Mouse (Mus musculus) spleen, postnatal 14 days (tissue): ENCODE measurements around the gene Tnfsf15.

Experiments used
- DNase-seq, 2 experiments: peaks; one replicate each; pipeline ENCODE4 v3.0.0; 2021 to 2022; ENCODE audit warnings: low spot score in 2 of 2

Gene Tnfsf15

DNA sequence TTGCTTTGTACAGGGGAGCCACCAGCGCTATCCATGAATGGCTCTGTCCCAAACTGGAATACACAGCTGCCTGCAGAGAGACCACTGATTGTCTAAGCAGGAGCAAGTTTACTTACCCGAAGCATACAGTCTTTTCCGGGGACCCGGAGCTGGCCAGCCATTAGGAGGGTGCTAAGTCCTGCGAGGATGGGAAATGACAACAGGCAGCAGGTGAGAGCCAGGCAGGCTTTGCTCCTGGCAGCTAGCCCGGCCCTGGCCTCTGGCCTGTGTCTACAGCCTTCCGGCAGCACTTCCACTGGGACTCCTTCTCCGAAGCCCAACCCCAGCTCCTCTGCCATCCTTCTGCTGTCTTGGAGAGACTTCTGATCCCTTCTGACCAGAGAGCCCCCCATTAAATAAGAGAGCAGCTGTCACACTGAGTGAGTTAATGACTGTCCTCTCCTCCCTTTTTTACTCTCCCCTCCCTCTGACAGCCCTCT, at the start of gene Tnfsf15:
Gene Tnfsf15, minus strand, starts transcription at position 421 of the 479 bp plus-strand sequence.
- DNase-seq: no peak

DNA sequence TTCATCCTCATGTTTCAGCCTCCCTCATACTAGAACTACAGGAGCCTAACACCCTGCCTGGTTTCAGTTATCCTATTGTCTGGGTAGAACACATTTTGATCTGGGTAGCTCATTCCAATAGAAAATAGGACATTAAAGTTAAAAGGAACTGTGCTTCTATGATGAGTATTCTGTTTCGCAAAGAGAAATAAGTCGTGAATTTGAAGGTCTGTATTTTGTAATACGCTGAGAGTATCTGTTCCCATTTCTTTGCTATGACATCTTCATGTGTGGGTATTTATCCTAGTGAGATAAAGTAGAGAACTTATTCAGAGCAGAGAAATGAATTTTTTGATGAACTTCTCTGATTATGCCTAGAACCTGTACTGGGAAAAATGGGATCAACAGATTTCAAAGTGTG, 47.4 kb upstream of the Tnfsf15 start:
- no peak for DNase-seq

DNA sequence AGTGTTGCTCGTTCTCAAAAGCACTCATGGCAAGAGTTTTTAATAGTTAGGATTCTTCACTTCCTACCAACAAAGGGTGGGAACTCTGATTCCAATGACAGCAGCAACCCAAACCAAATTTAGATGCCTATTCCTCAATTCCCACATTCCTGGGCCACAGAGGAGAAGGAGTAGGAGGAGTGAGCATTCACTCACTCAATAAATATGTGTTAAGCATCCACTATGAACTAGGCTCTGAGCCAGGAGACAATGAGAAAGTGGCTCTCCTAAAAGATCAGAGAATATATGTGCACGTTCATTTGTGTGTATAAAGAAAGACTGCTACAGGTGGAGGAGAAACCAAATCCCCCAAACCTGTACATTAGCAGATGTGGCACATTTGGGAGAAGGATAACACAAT, 40.6 kb upstream of the Tnfsf15 start:
- no peak for DNase-seq

DNA sequence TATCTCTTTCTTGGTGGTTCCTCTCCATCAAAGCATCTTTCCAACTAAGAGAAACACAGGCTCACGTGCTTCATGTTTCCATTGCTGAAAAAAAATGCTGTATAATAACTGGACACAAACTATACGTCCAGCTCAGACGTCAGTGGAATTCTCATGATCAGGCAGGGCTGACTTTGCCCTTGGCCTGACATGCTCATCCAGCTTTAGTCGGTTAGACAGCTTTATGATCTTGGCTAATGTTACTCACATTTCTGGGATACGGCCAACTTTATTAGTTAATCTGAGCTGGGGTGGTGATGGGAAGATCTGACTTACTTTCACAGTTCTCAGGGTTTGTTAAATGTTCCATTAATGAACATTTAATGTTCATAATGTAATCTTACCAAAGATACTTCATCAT, 38.9 kb upstream of the Tnfsf15 start:
- DNase-seq: no peak

DNA sequence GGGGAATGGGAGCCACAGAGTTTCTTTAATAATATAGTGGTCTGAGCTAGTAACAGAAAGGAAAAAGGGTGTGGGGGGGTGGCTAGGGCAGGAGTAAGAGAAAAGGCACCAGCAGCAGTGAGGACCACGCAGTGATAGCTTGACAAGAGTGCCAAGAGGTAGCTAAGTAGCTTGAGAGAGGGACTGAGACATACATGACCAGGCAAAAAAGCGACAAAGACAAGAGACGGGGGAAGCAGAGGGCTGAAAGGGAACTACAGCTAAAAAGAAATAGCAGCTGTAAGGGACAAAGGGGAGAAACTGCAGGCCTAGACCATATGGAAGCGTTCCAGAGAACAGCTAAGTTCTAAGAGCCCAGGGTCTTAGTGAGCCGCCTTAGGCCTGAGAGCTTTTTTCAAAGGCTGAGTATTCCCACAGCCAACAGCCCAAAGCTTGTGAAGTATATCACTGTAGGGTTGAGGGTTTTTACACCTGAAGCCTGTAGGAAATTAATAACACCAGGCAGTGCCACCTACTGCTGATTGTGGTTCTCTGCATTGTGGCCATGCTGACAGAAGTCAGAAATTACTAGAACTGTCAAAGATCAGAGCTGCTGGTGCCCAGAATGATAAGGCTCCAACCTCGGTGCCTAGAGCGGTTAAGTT, 38.2 kb upstream of the Tnfsf15 start:
- DNase-seq: no peak

DNA sequence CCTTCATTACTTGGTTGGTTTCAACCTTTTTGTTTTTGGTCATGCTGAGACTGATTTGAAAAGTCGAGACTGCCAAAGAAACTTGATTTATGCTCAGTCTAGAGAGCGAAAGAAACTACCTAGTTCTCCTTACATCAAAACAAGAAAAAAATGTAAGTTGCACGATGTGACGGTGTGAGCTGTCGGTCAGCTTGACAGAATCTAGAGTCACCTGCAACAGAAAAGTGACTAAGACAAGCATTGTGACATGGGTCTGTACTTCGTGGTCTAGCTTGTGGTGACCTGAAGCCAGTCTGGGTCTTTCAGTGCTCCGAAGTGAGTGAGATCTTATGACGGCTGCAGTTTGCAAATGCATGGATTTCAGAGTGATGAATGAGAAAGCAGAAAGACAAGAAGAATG, 32.3 kb upstream of the Tnfsf15 start:
- no peak for DNase-seq

DNA sequence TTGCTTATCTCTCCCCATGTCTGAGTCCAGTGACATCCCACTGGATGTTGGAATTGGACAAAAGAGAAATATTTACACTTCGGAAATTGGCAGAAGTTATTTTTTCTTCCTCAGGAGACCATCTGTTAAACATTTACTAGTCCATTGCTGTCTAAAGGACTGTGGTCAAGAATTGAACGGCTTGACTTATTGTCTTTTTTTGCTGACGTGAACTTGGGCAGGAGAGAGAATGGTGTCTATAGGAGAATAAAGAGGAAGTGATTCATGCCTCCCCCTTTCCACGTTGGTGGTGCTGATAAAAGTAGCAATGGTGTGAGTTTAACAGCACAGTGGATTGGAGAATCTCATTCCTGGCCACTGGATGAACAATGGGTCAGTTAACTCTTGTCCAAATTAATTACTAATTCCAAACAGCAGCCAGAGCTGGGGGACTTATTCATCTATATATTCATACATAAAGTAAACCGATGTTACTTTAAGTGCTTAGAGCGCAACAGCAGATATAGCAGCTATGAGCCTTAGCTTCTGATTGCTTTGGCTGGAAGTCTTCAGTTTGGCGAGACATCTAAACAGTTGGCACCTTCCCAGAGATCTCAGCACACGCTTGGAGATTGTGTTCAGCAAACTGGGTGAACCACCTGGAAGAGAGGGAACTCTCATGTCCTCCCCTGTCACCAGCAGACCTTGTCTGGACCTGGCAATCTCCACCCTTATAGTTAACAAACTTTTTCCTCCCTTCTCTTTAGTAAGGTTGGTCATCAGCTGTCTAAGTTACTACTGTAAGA, 28.6 kb upstream of the Tnfsf15 start:
- DNase-seq: no peak

DNA sequence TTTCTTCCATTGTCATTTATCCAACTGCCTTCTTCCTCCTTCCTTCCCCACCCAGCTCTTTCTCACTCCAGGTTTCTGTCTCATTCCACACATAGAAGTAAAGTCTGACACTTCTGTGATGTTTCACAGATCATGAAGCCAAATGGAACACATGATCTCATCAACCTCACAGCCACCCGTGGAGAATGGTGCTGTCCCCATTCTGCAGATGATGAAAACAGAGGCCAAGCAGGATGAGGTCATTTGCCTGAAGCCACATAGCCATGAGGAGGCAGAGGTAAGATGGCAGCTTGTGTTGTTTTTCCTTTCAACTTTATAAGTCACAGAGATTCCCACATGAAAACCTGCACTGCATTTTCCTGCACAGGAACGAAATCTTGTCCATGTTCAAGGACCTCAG, 27.6 kb upstream of the Tnfsf15 start:
- no peak for DNase-seq

DNA sequence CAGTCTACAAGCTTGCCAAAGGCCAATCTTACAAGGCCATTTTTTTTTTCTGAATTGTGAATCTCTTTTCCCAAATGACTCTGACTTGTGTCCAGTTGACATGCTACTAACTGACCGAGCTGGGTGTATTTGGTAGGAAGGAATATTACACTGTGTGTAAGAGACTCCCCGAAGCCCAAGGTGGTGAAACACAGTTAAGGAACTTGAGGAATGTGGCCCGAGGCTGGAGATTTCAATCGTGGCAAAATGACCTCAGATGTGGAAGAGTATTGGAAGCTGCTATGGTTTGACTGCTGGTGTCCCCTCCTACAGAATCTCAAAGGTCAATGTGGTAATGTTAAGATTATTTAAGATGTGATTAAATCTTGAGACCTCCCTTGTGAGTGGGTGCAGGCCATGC, 26.4 kb upstream of the Tnfsf15 start:
- no peak for DNase-seq

DNA sequence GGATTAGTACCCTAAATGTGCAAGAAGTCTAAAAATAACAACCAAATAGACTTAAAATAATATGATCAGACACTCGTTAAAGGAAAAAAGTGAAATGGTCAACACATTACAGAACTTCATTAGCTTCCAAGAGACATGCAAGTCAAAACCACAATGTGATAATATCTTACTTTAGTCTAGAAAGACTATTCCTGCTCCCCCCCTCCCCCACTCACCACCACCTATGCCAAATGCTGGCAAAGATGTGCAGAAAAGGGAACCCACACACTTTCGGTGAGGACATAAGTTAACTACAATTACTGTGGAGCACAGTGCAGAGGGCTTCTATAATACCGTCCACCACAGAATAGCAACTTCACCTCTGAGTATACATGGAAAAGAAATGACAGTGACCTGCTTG, 24.2 kb upstream of the Tnfsf15 start:
- DNase-seq: no peak

DNA sequence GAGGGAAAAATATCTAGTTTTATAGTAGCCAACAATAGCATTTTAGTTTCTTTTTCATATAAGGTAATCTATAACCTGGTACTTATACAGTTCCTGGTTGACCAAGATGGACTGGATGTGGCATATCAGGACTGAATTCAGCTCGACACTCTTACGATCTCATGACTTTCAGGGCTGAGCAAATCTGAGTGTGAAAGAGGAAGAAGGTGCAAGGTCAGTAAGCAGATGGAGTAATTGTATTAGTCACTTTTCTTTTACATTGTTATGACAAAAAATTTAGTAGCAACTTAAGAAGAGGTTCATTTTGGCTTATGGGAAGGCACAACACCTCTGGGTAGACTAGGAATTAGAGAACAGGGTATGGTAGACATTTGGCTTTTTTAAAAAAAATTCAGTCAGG, 20.1 kb upstream of the Tnfsf15 start:
- DNase-seq: no peak

DNA sequence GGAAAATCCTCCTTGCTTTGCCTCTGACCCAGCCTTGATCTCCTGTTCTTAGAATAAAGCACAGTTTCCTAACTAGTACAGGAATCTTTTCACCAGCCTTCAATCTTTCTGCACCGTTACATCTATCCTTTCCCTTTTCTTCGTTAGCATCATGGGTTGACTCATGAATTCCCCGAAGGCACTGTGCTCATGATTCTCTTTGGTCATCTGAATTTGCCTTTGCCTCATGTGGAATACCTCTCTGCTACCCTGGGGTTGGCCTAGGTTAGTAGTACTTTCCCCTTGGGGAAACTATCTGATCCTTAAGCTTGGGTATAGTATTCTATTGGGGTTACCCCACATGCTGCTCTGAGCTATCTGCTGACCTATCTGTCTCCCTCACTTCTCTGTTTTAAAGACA, 15.0 kb upstream of the Tnfsf15 start:
- DNase-seq: no peak

DNA sequence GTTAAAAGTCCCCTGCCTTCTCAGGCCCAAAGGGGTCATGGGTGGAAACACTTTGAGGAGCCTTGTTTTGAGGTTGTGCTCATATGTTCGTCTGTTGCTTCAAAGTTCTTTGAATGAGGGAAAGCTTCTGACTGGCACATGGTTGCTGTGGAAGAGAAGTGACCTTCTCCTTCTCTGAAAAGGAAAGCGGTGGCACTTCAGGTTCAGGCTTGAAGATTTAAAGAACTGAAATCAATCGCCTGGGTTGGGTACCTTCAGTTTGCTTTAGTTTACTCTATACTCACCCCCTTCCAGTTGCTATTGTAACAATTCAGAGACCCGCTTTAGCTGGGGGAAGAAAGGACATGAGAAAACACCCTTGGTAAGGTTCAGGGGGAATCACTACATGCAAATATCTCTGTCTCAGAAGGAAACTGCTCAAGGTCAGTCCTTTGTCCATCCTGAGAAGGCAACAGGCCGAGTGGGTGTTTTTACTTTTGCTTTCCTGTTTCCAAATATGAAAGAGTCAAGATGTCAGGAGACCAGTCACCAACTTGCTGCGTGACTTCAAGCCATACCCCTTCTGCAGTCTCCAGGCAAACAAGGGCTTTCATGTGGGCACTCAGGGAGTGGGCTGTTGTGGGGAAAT, 12.7 kb upstream of the Tnfsf15 start:
- DNase-seq: no peak

DNA sequence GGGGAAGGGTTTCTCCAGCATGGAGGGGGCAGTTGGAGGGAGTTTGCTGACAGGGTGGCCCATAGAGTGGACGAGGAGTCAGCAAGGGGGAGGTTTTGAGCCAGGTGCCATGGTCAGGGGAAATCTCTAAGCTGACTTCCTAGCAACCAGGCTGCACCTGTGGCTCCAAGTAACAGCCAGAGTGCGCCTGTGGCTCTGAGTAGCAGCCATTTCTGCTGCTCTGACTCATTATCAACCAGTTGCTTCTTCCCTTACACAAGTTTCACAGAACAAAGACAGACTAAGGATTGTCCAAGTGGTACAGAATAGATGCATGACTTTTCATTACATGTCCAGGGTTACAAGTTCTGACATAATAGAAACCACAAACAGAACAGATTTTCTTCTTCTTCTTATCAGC, 11.2 kb upstream of the Tnfsf15 start:
- DNase-seq: no peak

DNA sequence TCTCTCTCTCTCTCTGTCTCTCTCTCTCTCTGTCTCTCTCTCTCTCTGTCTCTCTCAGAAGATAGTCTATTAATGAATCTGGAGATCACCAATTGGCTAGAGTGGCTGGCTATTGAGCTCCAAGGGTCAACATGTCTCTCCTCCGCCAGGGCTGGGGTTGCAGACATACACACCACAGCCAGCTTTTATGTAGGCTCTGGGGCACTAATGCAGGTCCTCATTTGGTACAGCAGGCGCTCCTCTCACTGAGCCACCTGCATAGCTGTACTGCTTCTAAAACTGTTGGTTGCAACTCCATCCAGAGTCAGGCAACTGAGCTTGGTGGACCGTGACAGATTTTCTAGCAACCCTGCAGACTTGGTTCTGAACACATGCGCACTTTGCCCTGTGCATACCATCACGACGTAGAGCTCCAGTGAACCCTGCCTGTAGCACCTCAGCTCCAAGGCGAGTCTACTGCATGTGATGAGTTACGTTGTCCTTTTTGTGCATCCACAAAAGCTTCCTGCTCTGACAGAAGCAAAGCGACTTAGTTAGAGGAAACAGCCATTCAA, 9.6 kb upstream of the Tnfsf15 start:
- DNase-seq: no peak

DNA sequence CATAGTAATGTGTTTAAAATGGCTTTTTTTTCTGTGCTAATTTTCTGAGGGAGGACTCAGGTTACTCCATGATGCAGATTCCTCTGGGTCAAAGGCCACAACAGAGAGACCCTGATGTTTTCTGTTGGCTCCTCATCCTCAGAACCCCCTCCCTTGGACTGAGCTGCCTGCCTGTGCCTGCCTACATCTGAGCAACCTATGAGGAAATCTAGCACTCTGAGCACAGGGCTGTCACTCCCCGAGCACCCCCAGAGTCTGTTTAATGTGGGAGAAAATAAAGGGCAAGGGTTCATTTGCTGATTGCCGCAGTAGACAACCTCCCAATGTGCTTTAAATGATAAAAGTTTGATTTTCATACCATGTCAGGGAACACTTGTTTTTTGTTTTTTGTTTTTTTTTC, 8.9 kb upstream of the Tnfsf15 start:
- DNase-seq: no peak

DNA sequence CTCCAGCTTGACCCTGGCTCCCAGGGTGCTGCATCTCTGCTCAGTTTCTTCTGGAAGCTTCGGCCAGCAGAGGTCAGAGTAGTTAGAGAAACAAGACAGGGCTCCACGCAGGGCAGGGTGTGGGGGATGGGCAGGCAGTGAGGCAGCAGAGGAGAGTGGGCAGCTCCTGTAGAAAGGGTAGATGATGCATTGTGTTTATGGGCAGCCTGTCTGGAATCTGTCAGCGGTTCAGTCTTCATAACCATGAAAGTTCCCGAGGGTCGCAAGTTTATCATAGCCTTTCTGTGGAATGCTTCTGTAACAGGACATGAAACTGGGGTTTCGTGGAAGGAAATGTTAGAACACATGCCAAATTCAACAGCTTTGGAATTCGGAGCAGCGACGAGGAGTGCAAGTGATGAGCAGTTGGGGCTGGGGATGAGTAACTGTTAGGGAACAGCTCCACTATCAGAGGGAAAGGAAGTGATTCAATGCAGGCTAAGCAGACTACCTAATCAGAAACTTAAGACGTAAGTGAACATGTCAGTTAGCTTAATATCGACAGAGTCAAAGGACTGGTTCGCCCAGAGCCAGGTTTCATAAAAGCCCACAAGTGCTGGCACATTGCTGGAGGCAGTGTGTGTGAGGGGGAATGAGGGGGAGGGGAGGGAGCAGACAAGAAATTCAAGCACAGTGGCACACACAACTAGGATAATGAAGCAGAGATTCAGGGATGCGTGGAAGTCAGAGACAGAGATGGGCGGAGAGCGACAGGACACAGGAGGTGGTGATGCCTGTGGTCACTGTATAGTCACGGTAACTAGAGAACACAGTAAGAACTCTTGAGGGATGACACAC, 8.0 kb upstream of the Tnfsf15 start:
- DNase-seq: no peak

DNA sequence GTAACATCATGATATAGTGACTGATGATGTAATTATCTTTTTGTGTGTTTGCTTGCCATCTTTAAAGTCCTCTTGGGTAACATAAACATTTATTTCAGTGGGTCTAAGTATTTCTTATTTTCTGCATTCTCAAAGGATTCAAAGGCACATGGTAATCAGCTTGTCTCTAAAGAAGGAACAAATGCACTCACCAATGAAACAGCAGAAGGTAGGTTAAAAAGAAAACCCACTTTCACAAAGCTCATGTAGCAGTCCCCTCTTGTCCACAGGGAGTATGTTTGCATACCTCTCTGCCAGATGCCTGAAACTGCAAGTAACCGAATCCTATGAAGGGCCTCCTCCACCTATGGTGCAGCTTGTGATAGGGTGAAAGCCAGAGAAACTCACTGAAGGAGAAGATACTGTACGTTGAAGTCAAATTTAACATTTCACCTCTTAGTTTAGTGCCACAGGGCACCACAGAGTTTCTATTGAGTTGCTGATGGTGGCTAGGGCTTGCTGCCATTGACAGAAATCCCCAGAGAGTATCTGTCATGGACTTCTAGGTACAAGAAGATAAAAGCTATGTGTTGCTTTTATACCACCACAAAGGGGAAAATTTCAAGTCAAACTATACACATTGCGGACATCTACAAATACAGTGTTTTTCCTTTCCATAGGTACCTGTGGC, 3.3 kb upstream of the Tnfsf15 start:
- no peak for DNase-seq

DNA sequence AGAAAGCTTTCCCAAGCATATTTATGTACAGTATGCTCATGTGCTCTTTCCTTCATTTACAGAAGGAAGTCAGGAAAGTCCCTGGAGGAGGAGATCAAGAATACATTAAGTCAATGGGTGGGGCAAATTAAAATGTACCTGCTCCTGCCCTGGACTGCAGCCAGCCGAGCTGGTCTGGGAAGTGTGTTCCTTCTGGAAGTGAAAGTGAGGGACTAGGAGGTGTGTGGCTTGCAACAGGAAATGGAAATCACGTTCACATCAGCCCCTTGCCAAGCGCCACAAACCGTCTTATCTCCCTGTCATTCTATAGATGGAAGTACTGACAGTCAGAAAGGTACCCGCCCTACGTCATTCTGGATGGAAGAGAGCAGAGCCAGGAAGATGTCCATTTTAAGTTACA, 358 bp upstream of the Tnfsf15 start:
- DNase-seq: no peak

DNA sequence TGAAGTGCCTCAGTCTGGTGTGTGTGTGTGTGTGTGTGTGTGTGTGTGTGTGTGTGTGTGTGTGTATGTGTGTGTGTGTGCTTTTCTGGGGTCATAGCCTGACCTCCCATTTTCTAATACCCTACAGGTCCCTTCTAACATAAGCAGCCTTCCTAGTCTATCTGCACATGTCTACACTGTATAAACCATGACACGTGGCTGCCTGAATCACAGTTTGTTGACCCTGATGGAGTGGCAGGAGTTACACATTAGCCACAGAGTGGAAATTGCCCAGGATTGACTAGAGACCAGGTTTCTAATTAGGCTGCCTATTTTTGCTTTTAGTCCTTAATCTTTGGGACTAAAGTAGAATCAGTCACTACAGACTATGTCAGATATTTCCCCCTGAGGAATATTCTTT, 1.3 kb downstream of the Tnfsf15 start:
- no peak for DNase-seq

DNA sequence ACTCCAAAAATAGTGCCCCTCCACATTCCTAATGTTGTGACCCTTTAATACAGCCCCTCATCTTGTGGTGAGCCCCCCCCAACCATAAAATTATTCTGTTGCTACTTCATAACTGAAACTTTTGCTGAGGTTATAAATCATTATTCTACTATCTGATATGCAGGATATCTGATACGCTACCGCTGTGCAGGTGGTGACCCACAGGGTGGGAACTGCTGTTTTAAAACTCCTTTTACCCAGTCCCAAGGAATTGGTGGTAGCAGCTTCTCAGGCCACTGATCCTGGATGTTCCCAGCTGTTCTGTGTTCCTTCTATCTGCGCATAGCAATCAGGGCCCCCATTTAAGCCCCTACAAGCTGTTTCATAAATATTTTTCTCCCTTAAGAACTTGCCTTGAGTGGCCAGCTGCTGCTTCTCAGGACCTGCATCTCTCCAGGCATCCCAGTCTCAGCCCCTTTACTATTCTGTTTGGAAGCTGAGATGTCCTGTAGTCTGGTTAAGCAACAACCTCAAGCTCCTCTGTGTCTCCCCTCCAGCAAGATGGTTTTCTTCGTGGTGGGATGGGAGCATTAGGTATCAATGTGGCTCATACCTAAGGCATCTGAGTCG, 2.0 kb downstream of the Tnfsf15 start:
- no peak for DNase-seq
